Mouse (Mus musculus) ES-E14 (cell line): Measurements from ENCODE around the gene Gm21149.
"Not testable (repeated sequence)": the region's sequence is repeated elsewhere in the genome, so short reads cannot be mapped to it uniquely, and the experiment has no call there.

Experiments used
- CHD2 ChIP-seq: IDR thresholded peaks from 2 replicates; pipeline ENCODE4 v1.6.1; 2014; ENCODE audit warnings: mild to moderate bottlenecking, low read depth, low read length, inconsistent platforms
- MAFK ChIP-seq: IDR thresholded peaks from 2 replicates; pipeline ENCODE4 v1.6.1; 2014; ENCODE audit warnings: mild to moderate bottlenecking, low read depth, low read length, inconsistent platforms; ENCODE audit not compliant: insufficient read depth
- ZNF384 ChIP-seq: IDR thresholded peaks from 2 replicates; pipeline ENCODE4 v1.6.1; 2012; ENCODE audit warnings: low read depth, low read length, inconsistent platforms

GRCm38 (mm10) chr5:15467768-15468167 is 8.6 kb downstream of the Gm21149 start:
- not testable (repeated sequence) for TF ChIP-seq CHD2, MAFK, ZNF384
